Mouse (Mus musculus) spleen, postnatal 10 days (tissue): ENCODE results near the gene Olfr1196.
"Not testable (repeated sequence)": the region's sequence is repeated elsewhere in the genome, so short reads cannot be mapped to it uniquely, and the experiment has no call there.

Experiments
- DNase-seq, 2 experiments: peaks; one replicate each; pipeline ENCODE4 v3.0.0; 2021 to 2022; ENCODE audit warnings: low spot score in 2 of 2

Gene Olfr1196

GRCm38 (mm10) chr2:88704497-88704896 is at the start of gene Olfr1196:
Gene Olfr1196, minus strand, starts transcription at chr2:88704597.
- no peak for DNase-seq

DNA sequence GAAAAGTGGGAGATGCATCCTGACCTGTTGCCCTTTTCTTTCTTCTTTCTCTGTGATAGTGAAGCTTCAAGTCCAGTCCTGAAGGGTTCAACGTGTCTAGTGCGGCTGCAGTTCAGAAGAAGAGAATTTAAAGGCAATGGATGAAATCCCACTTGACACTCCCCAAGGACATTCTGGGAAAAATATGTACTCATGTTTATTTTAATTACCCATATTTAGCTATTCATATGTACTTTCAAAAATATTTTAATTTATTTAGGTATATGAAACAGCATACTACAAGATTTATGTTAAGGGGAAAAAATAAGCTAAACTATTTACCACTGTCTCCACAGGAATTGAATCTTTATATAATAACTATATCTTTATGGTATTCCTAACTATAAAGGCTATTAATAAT is 46.9 kb upstream of the Olfr1196 start, which contains the start of gene Olfr1198:
Gene Olfr1198 (minus strand): TSS at position 101 of the 400 bp plus-strand sequence.
- no peak for DNase-seq

DNA sequence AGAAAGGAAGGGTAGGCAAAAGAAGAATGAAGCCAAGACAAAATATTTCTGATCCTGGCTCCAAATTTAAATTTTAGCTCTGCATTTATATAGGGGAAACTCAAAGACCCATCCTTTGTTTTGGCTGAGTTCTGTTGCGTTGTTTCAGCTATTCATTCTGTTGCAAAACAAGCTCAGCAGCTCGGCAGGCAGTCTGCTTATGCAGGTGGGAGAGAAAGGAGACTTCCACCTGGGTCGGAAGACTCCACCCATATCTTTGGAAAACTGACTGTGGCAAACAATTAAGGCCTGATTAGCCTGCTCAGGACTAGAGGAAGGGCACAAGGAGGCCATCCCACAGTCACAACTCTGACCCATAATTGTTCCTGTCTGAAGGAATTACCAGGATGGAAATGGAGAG is 39.0 kb upstream of the Olfr1196 start:
- DNase-seq, result no peak

- DNase-seq, result no peak
Observed at GRCm38 (mm10) chr2:88732266-88732665, 27.9 kb upstream of the Olfr1196 start, which contains the start of gene Olfr1197. Gene Olfr1197, minus strand, starts transcription at chr2:88732366.

- DNase-seq, result no peak
Observed at GRCm38 (mm10) chr2:88689087-88689486, 15.3 kb downstream of the Olfr1196 start, which contains the start of gene Olfr1195. Gene Olfr1195, minus strand, starts transcription at chr2:88689187.

- not testable (repeated sequence) for DNase-seq
Observed at GRCm38 (mm10) chr2:88675328-88675727, 29.1 kb downstream of the Olfr1196 start, which contains the start of gene Olfr1193. Gene Olfr1193, plus strand, starts transcription at chr2:88675628.

DNA sequence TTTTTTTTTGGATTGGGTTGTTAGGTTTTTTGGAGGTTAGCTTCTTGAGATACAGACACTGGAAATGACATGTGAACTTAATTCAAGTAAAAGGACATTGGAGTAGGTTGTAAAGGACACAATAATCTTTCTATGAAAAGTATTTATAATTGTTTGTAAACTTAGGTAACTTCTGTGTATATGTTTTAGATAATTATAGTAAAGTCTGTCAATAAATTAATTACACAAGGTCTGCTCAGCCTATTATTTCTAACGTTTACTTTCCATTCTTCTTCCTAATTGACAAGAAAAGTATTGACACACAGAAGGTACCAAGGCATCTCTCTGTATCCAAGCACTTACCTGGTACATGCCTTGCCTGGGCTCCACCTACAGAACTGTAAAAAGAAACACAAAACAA is 56.2 kb downstream of the Olfr1196 start, which contains the start of gene Olfr1192-ps1:
Gene Olfr1192-ps1 (plus strand): TSS at position 301 of the 400 bp plus-strand sequence.
- DNase-seq, result no peak
